Mouse (Mus musculus) small intestine, adult 2 months (tissue): ENCODE results near the gene Gcc1. TPM values are rescaled to one million over a fixed set of nuclear protein-coding genes. Genes with fewer than 3 reads are reported as not detected.

Experiments
- H3K27ac ChIP-seq: fragments of 200-500 bp; 2 replicates; pipeline ENCODE4 v1.5.1; 2012; ENCODE audit warnings: low read depth, low read length, control low read depth, inconsistent platforms; ENCODE audit not compliant: insufficient read depth
- H3K27me3 ChIP-seq: fragments of 200-500 bp; 2 replicates; pipeline ENCODE4 v1.6.1; 2012; ENCODE audit warnings: mild to moderate bottlenecking, moderate library complexity, low read length, inconsistent platforms; ENCODE audit not compliant: control insufficient read depth, insufficient read depth
- H3K36me3 ChIP-seq: fragments of 200-500 bp; 2 replicates; pipeline ENCODE4 v1.6.1; 2012; ENCODE audit warnings: mild to moderate bottlenecking, low read length, control low read depth, inconsistent platforms; ENCODE audit not compliant: control insufficient read depth, insufficient read depth
- H3K4me1 ChIP-seq: fragments of 200-500 bp; 2 replicates; pipeline ENCODE4 v1.6.1; 2012; ENCODE audit warnings: low read length, inconsistent platforms, mixed read lengths; ENCODE audit not compliant: control insufficient read depth, insufficient read depth, insufficient read length
- H3K4me3 ChIP-seq: fragments of 200-500 bp; 2 replicates; pipeline ENCODE4 v1.5.1; 2012; ENCODE audit warnings: low read depth, mild to moderate bottlenecking, control low read depth, inconsistent platforms, low read length, moderate library complexity
- CTCF ChIP-seq: fragments of 200-500 bp; IDR thresholded peaks from 2 replicates; pipeline ENCODE4 v1.5.1; 2012; ENCODE audit warnings: low read depth, mild to moderate bottlenecking, control low read depth, inconsistent platforms, low read length, moderate library complexity, mixed read lengths; ENCODE audit not compliant: insufficient replicate concordance, insufficient read length; ENCODE audit errors: extremely low read depth
- POLR2A ChIP-seq: fragments of 200-500 bp; IDR thresholded peaks from 2 replicates; pipeline ENCODE4 v1.6.1; 2012; ENCODE audit warnings: low read depth, mild to moderate bottlenecking, control low read depth, inconsistent platforms, low read length, moderate library complexity
- WGBS: fragments of 180-500 bp; shearing (Covaris S2); methylation state at CpG from one replicate; pipeline ENCODE4 v1.1.7; 2018; 5-methylcytosine and 5-hydroxymethylcytosine counted together
- polyA plus RNA-seq: library from polyadenylated mRNA; depleted of rRNA; stranded (reverse); fragments of >200 nt; gene quantifications from 2 replicates; pipeline ENCODE4 v1.2.3, GENCODE M21; 2012

The Gcc1 gene
- polyA plus RNA-seq, 1 experiment: 6.3 TPM

DNA sequence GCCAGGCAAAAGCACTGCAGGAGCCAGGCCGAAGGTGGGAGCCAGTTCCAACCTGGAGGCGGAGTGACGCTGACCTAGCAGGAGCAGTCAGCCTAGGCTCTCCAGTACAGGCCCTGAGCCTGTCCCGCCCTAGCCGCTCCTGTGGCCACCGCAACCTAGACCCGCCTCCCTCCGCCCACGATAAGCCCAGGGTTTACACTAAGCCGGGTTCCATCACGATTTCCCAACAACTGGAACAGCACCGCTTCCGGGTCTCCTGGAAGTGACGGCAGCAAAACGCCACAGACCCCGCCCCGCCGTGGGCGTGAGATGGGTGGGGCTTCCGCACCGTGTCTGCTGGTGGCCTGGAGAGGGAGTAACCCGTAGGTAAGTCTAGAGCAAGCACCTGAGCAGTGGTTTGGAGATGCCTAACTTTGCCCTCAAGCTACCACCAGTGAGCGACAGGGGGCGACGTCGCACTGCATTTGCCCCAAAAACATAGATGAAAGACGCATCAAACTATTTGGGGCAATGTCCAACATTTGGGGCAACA lies 6.7 kb downstream of the Gcc1 start:
- H3K36me3 ChIP-seq: peaks cover 30% of the 10 kb centered on the region
- under 1% methylated on average over 27 of the region's 27 CpGs for WGBS
- peaks cover 22% of the 10 kb centered on the region for H3K4me1 ChIP-seq

DNA sequence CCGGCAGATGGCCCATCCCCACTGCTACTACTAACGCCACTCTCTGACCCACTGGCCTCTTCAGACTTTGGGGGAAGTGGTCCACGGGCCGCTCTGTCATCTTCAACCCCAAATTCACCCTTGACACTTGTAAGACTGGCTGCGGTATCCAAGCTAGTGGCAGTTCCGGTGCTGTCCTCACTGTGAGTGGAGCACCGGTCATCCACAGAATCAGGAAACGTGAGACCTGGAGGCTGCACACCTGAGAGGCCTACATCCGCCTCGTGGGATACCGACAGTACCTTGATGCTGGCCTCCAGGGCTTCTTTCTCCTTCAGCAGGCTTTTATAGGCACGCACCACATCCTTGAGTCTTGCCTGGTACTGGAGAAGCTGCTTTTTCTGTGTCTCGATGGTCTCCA lies 7.3 kb downstream of the Gcc1 start:
- Histone ChIP-seq H3K4me1 (peaks cover 22% of the 10 kb centered on the region), H3K4me3 (peak overlapping the region; percentile 69), H3K36me3 (peaks cover 26% of the 10 kb centered on the region), H3K27ac (peak overlapping the region; percentile 71), H3K27me3 (no peaks in the 10 kb centered on the region)
- 11% methylated on average over 13 of the region's 13 CpGs for WGBS
- TF ChIP-seq CTCF: peak; percentile 16; the same call in 1 of the 2 replicates
- TF ChIP-seq POLR2A: no peak

More for the DNA sequence above, 6.7 kb downstream of the Gcc1 start:
- peak overlapping the region; percentile 69 for H3K4me3 ChIP-seq
- H3K27ac ChIP-seq: peak overlapping the region; percentile 71
- no peaks in the 10 kb centered on the region for H3K27me3 ChIP-seq
- TF ChIP-seq POLR2A (peak; percentile 74), CTCF (peak; percentile 84)

DNA sequence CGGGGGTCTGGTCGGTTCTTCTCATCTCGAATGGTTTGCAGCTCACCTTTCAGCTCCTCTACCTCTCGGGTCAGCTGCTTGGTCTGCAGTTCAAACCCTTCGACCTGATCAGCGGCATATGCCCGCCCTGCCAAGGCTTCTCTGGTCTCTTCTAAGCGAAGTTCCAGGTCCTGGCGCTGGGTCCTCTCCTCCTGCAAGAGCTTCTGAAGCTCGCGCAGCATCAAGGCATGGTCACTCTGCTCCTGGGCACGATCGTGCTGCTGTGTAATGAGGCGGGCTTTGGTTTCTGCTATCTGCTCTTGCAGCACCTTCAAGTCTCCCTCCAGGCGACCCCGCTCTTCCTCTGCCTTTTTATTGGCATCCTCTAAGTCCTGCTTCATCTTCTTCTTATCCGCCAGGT lies 7.8 kb downstream of the Gcc1 start:
- 64% methylated on average over 17 of the region's 17 CpGs for WGBS
- Histone ChIP-seq H3K4me1 (peaks cover 22% of the 10 kb centered on the region), H3K27me3 (no peaks in the 10 kb centered on the region), H3K27ac (no peak overlapping the region), H3K36me3 (peaks cover 28% of the 10 kb centered on the region), H3K4me3 (peak overlapping the region; percentile 69)
- TF ChIP-seq POLR2A: no peak
- TF ChIP-seq CTCF: no peak

DNA sequence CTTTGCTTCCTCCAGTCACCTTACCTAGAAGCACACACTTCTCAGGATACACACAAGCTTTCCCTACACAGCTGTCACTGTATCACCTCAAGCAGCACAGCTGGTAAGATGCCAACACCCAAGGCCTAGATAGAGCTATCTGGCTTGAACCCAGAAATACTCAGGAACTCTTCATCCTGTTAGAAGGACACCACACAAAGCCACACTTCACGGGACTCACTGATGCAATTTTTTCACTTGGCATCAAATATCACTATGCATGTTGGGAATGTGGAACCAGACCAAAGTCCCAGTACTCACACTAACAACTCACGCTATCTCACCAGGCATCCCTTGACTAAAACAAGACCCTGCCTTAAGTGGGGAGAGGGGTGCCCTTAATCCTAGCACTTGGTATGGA lies 8.5 kb downstream of the Gcc1 start:
- 40% methylated on average over 2 of the region's 2 CpGs for WGBS

DNA sequence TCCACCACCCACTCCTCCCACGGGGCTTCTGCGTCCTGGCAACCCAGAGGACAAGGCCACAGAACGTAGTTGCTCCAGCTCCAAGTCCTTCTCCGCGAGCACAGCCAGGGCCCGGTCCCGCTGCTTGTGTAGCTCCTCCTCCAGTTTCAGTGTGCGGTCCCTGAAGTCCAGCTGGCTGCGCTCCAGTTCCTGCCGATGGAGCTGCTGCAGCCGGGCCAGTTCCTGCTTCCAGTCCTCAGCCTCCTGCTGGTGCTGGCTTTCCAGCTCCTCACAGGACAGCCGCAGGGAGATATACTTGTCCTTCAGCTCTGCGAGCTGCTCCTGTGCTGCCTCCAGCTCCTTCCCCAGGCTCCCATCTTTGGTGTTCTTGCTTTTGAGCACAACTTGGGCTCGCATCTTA lies 9.7 kb downstream of the Gcc1 start:
- Histone ChIP-seq H3K27me3 (no peaks in the 10 kb centered on the region), H3K4me1 (peaks cover 22% of the 10 kb centered on the region), H3K36me3 (peaks cover 33% of the 10 kb centered on the region), H3K27ac (peak overlapping the region; percentile 35; the same call in 1 of the 2 replicates), H3K4me3 (no peak overlapping the region)
- 74% methylated on average over 14 of the region's 14 CpGs for WGBS
- TF ChIP-seq CTCF (no peak), POLR2A (no peak)

More for the DNA sequence above, 8.5 kb downstream of the Gcc1 start:
- peaks cover 22% of the 10 kb centered on the region for H3K4me1 ChIP-seq
- no peak overlapping the region for H3K27ac ChIP-seq
- H3K4me3 ChIP-seq: no peak overlapping the region
- TF ChIP-seq POLR2A: no peak
- no peak for TF ChIP-seq CTCF
- H3K36me3 ChIP-seq: peaks cover 32% of the 10 kb centered on the region
- no peaks in the 10 kb centered on the region for H3K27me3 ChIP-seq

DNA sequence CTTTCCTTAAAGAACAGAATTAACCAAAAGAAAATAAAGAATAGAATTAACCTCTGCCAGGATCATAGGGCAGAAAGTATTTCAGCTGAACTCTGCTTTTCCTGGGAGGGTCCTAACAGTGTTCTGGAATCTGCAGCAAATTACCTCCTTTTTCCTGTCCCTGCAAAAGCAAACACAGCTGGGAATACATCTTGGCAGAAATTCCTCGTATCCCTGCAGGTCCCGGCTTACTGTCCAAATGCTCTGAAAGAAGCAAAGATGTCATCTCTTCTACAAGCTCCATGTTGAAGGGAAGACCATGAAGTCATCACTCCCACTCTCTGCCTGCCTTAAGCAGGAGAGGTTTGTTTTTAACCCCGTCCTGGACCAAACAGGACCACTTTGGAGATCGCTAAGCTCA lies 11.2 kb downstream of the Gcc1 start:
- H3K27me3 ChIP-seq: no peaks in the 10 kb centered on the region
- H3K36me3 ChIP-seq: peaks cover 33% of the 10 kb centered on the region
- WGBS: 50% methylated on average over 4 of the region's 4 CpGs
- TF ChIP-seq CTCF (no peak), POLR2A (no peak)
- no peak overlapping the region for H3K27ac ChIP-seq
- H3K4me3 ChIP-seq: no peak overlapping the region
- peaks cover 17% of the 10 kb centered on the region for H3K4me1 ChIP-seq

DNA sequence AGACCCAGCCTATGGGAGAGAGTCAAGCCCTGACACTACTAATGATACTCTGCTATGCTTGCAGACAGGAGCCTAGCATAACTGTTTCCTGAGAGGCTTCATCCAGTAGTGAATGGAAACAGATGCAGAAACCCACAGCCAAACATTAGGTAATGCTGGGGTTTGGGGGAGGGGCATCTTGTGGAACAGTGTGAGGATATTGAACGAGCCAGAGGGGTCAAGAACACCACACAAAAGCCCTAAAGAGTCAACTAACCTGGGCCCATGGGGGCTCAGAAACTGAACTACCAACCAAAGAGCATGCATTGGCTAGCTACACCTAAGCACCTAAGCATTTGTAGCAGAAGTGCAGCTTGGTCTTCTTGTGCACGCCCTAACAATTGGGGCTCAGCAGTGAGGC lies 17.0 kb downstream of the Gcc1 start:
- Histone ChIP-seq H3K4me1 (no peaks in the 10 kb centered on the region), H3K36me3 (peaks cover 11% of the 10 kb centered on the region), H3K27ac (no peak overlapping the region), H3K4me3 (no peak overlapping the region), H3K27me3 (no peaks in the 10 kb centered on the region)
- TF ChIP-seq POLR2A (no peak), CTCF (no peak)
- 71% methylated on average over 2 of the region's 2 CpGs for WGBS
